ENCODE assay signal across 20 mouse cellular contexts in genomic region chr6:115013574-115013973, GRCm38 (mm10). TPM values are rescaled to one million over a fixed set of nuclear protein-coding genes. Genes with fewer than 3 reads are reported as not detected.
A peak's percentile ranks its signal among the peaks of the same experiment; 100 is the strongest.
DNase-seq lines count a peak whose midpoint lies in the region; ATAC-seq and TF ChIP-seq lines count a peak whose summit lies in the region.
"Had no signal": no experiment of that assay in that cellular context is flagged by ENCODE, and none has a peak within 500 bp of the region (broad histone marks: within the 10 kb centered on the region; RNA-seq: fewer than 3 reads in every experiment).

No protein-coding gene starts in this region.

- H3K27ac ChIP-seq in intestine, postnatal 0 days (ENCODE audit: low read depth, low read length), result no peak overlapping the region
- H3K27ac ChIP-seq in intestine, embryonic 15.5 days, result no peak overlapping the region
- no peak overlapping the region for H3K27ac ChIP-seq in liver, adult 2 months (replicated peaks; ENCODE audit: insufficient read depth, low read depth, low read length)
- H3K27ac ChIP-seq in liver, postnatal 0 days (ENCODE audit: low read depth), result no peak overlapping the region
- H3K27ac ChIP-seq: embryonic facial prominence, embryonic 13.5 days; forebrain, embryonic 12.5 days; gastrocnemius, adult 2 months; hindbrain, embryonic 10.5 days had no signal

- no peak for TF ChIP-seq POLR2A in liver, adult 2 months (IDR thresholded peaks at IDR 0.05; ENCODE audit: extremely low read depth, insufficient read depth, low read length)

- H3K9ac ChIP-seq in intestine, postnatal 0 days (ENCODE audit: low read depth, low read length), result no peak overlapping the region
- H3K9ac ChIP-seq in intestine, embryonic 15.5 days, result no peak overlapping the region
- no peak overlapping the region for H3K9ac ChIP-seq in liver, adult 2 months (ENCODE audit: low read depth, low read length)
- H3K9ac ChIP-seq in liver, postnatal 0 days (replicated peaks), result no peak overlapping the region
- H3K9ac ChIP-seq: embryonic facial prominence, embryonic 13.5 days; forebrain, embryonic 12.5 days; heart, embryonic 12.5 days had no signal

- peak; percentile 25; the same call in 1 of the 2 replicates for ATAC-seq in intestine, postnatal 0 days
- ATAC-seq in intestine, embryonic 15.5 days, result no peak
- no peak for ATAC-seq in liver, postnatal 0 days
- ATAC-seq: CD4-positive, CD25-positive, alpha-beta regulatory T cell, adult 4 months; forebrain, embryonic 16.5 days had no signal

- H3K4me1 ChIP-seq in intestine, postnatal 0 days (replicated peaks; ENCODE audit: control insufficient read depth, insufficient read depth, low read length), result no peaks in the 10 kb centered on the region
- H3K4me1 ChIP-seq in intestine, embryonic 15.5 days (replicated peaks), result no peaks in the 10 kb centered on the region
- no peaks in the 10 kb centered on the region for H3K4me1 ChIP-seq in liver, adult 2 months (ENCODE audit: control insufficient read depth, insufficient read depth, low read length)
- H3K4me1 ChIP-seq in liver, postnatal 0 days (ENCODE audit: insufficient read depth), result no peaks in the 10 kb centered on the region
- H3K4me1 ChIP-seq: forebrain, embryonic 12.5 days; heart, embryonic 12.5 days had no signal

- H3K4me2 ChIP-seq in intestine, postnatal 0 days (replicated peaks; ENCODE audit: low read depth), result no peak overlapping the region
- no peak overlapping the region for H3K4me2 ChIP-seq in intestine, embryonic 15.5 days (replicated peaks)
- no peak overlapping the region for H3K4me2 ChIP-seq in liver, postnatal 0 days (ENCODE audit: low read depth, low read length)
- H3K4me2 ChIP-seq: embryonic facial prominence, embryonic 13.5 days; forebrain, embryonic 12.5 days; heart, embryonic 12.5 days had no signal

- no peak for TF ChIP-seq CTCF in intestine, postnatal 0 days (IDR thresholded peaks at IDR 0.05; ENCODE audit: low read depth)
- no peak for TF ChIP-seq CTCF in liver, adult 2 months (IDR thresholded peaks at IDR 0.05; ENCODE audit: low read depth, low read length)
- TF ChIP-seq CTCF in liver, postnatal 0 days (IDR thresholded peaks at IDR 0.05; ENCODE audit: low read depth), result no peak

- no peaks in the 10 kb centered on the region for H3K9me3 ChIP-seq in intestine, postnatal 0 days (ENCODE audit: control insufficient read depth)
- H3K9me3 ChIP-seq in intestine, embryonic 15.5 days, result no peaks in the 10 kb centered on the region
- no peaks in the 10 kb centered on the region for H3K9me3 ChIP-seq in liver, postnatal 0 days (ENCODE audit: low read length)
- H3K9me3 ChIP-seq: embryonic facial prominence, embryonic 13.5 days; forebrain, embryonic 12.5 days; heart, embryonic 12.5 days; hindbrain, embryonic 10.5 days had no signal

- peaks cover 52% of the 10 kb centered on the region for H3K36me3 ChIP-seq in intestine, postnatal 0 days (ENCODE audit: control insufficient read depth, insufficient read depth)
- peaks cover 33% of the 10 kb centered on the region for H3K36me3 ChIP-seq in intestine, embryonic 15.5 days
- peaks cover 1% of the 10 kb centered on the region; the same call in 1 of the 2 replicates for H3K36me3 ChIP-seq in liver, adult 2 months (ENCODE audit: control insufficient read depth, insufficient read depth, low read length)
- H3K36me3 ChIP-seq in liver, postnatal 0 days (replicated peaks; ENCODE audit: insufficient read depth, low read length), result peaks cover 13% of the 10 kb centered on the region; the same call in 1 of the 2 replicates

- WGBS in intestine, postnatal 0 days, result 58% methylated on average over 4 of the region's 4 CpGs
- WGBS in intestine, embryonic 15.5 days, result 87% methylated on average over 4 of the region's 4 CpGs
- WGBS in liver, adult 2 months, result 57% methylated on average over 4 of the region's 4 CpGs
- 80% methylated on average over 4 of the region's 4 CpGs for WGBS in liver, postnatal 0 days (ENCODE audit: insufficient replicate concordance)

- DNase-seq in liver, adult 2 months (ENCODE audit: extremely low read depth, low read depth, low spot score), result peak; percentile 24
- DNase-seq in liver, postnatal 0 days, result no peak
- DNase-seq in kidney, postnatal 36 days, result peak; percentile 76
- DNase-seq in frontal cortex, postnatal 10 days (ENCODE audit: low spot score in 2 of 2), result no peak
- no peak for DNase-seq in spleen, postnatal 14 days (ENCODE audit: low spot score in 2 of 2)
- DNase-seq: adrenal gland, postnatal 25 days; B cell, adult 2 months; cerebellum, adult 18-20 months; cerebellum, adult 9-11 months; cerebellum, postnatal 36 days; gastrocnemius, adult 2 months; gastrocnemius, postnatal 25 days had no signal

- H3K79me2 ChIP-seq in liver, adult 2 months (ENCODE audit: control insufficient read depth, insufficient read depth, low read length), result no peaks in the 10 kb centered on the region

- no peaks in the 10 kb centered on the region for H3K27me3 ChIP-seq in intestine, postnatal 0 days (replicated peaks; ENCODE audit: control insufficient read depth, insufficient read depth, low read length)
- H3K27me3 ChIP-seq in intestine, embryonic 15.5 days (replicated peaks), result no peaks in the 10 kb centered on the region
- H3K27me3 ChIP-seq in liver, adult 2 months (ENCODE audit: control insufficient read depth, insufficient read depth, low read length), result no peaks in the 10 kb centered on the region
- H3K27me3 ChIP-seq in liver, postnatal 0 days (ENCODE audit: insufficient read depth, low read length), result no peaks in the 10 kb centered on the region
- H3K27me3 ChIP-seq: embryonic facial prominence, embryonic 13.5 days; forebrain, embryonic 12.5 days; heart, embryonic 12.5 days had no signal

- no peak overlapping the region for H3K4me3 ChIP-seq in intestine, postnatal 0 days (ENCODE audit: low read depth, low read length)
- no peak overlapping the region for H3K4me3 ChIP-seq in intestine, embryonic 15.5 days (replicated peaks)
- no peak overlapping the region for H3K4me3 ChIP-seq in liver, adult 2 months (ENCODE audit: insufficient read depth, low read depth, low read length)
- H3K4me3 ChIP-seq in liver, postnatal 0 days (ENCODE audit: low read depth, low read length), result no peak overlapping the region
- H3K4me3 ChIP-seq: embryonic facial prominence, embryonic 13.5 days; forebrain, embryonic 12.5 days; gastrocnemius, adult 2 months; heart, embryonic 12.5 days; hindbrain, embryonic 10.5 days had no signal

- TF ChIP-seq EP300 in liver, postnatal 0 days (IDR thresholded peaks at IDR 0.05; ENCODE audit: low read depth), result no peak

RNA-seq across cellular contexts. Expression of gene Tamm41, which starts 24.1 kb away (rescaled TPM):
- 42.6 and 43.8 TPM in 2 replicates for polyA plus RNA-seq in intestine, postnatal 0 days (2015; fragmentation: Nextera tagmentation; extraction: Ambion mirVana)
- 60.1 and 61.6 TPM in 2 replicates for polyA plus RNA-seq in intestine, embryonic 15.5 days (2015; fragmentation: Nextera tagmentation; extraction: Ambion mirVana)
- total RNA-seq in liver, adult 2 months (2014; rRNA removed), result 4.3 and 4.8 TPM in 2 replicates
- polyA plus RNA-seq in liver, adult 2 months (2012; rRNA removed), result 7.9 and 8.0 TPM in 2 replicates
- 15.1 and 18.4 TPM in 2 replicates for polyA plus RNA-seq in liver, postnatal 0 days (2015; fragmentation: Nextera tagmentation; extraction: Ambion mirVana)

RNA-seq across cellular contexts. Expression of gene Vgll4, which starts 43.8 kb away (rescaled TPM):
- polyA plus RNA-seq in intestine, postnatal 0 days (2015; fragmentation: Nextera tagmentation; extraction: Ambion mirVana), result 31.1 and 33.0 TPM in 2 replicates
- polyA plus RNA-seq in intestine, embryonic 15.5 days (2015; fragmentation: Nextera tagmentation; extraction: Ambion mirVana), result 74.8 and 76.0 TPM in 2 replicates
- 24.3 and 31.0 TPM in 2 replicates for total RNA-seq in liver, adult 2 months (2014; rRNA removed)
- polyA plus RNA-seq in liver, adult 2 months (2012; rRNA removed), result 32.1 and 44.5 TPM in 2 replicates
- 11.9 and 14.7 TPM in 2 replicates for polyA plus RNA-seq in liver, postnatal 0 days (2015; fragmentation: Nextera tagmentation; extraction: Ambion mirVana)

Comparison
In these comparisons a context has a peak if more than half of its experiments do, and no peak if none do; other contexts are left out.
1. DNase-seq: peak in liver, adult 2 months (single experiment) and kidney, postnatal 36 days (2 of 2); none in liver, postnatal 0 days (single experiment), frontal cortex, postnatal 10 days (0 of 2) and spleen, postnatal 14 days (0 of 2).